Mouse (Mus musculus) MEL-GATA-1-ER (cell line): ENCODE data around the gene Olfr1176.

Source experiments
- DNase-seq: peaks from one replicate; pipeline ENCODE4 v3.0.0-alpha.2; 2012; ENCODE audit warnings: low read depth; ENCODE audit errors: extremely low read depth

The Olfr1176 gene

DNA sequence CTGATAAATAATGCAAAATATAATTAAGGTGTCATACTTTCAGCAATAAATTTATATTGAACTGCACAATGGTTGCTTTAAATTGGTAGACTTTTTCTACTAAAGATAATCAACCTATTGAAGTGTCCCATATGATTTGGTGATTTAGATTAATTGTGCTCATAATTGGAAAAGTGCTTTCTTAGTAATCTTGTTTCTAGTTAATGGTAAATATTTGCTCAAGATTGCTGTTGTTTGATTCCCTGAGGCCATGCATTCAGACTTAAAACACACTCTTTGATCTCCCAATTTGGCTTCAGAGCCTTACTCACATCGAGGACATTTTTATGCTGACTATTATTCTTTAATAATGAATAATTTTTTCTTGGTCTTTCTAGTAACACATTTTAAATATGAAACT lies at the start of gene Olfr1176:
Olfr1176 (plus strand) TSS at position 301 of the 400 bp plus-strand sequence.
- no peak for DNase-seq

DNA sequence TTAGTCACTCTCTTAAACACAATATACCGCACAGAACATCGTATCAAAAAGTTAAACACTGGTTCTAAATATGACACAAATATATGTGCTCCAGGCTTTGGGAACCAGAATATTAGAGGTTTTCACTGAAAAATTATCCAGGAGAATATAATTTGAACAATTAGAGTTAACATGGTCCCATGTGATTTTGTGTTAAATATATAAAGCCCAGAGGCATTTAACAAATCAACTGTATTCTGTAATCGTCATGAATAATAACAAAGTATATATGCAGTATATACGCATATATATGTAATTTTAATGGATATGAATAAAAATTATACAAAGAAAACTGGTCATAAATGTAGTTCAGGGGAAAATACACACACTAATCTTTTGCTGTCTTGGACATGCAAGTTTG lies 21.5 kb upstream of the Olfr1176 start, which contains the start of gene Olfr1174-ps:
Olfr1174-ps (minus strand) TSS at position 101 of the 400 bp plus-strand sequence.
- DNase-seq: no peak

DNA sequence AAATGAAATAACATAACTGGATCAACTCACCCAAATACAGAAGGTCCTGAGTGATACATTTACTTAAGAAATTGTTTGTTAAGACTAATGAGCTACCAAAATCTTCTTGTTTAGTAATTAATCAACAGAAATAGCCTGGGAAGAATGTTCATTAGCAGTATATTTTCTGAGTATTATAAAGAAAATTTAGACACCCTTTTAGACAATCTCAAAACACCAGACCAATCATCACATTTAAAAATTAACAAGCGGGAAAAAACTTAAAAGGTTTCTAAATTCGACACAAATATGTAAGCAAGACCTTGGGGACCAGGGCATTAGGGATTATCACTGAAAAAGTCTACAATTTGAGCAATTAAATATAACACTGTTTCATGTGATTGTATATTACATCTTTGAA lies 9.4 kb upstream of the Olfr1176 start, which contains the start of gene Olfr1175-ps:
Olfr1175-ps (minus strand) TSS at position 101 of the 400 bp plus-strand sequence.
- no peak for DNase-seq

DNA sequence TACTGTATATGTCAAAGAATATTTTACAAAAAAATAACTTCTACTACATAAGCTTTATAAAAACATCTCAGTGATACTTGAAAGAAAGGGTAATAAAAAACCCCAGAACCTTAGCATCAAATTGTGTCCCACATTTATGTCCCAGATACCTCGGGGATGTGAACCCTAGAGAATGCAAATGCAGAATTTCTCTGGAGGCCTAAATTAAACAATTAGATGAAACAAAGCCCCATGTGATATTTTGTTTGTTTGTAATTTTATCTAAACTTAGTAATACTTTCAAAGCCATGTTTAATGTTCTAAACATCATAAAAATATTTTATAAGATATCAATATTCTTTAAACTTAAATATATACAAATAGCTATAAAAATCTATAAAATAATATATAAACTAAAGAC lies 9.9 kb downstream of the Olfr1176 start, which contains the start of gene Olfr1177-ps:
Olfr1177-ps (minus strand) TSS at position 101 of the 400 bp plus-strand sequence.
- DNase-seq: no peak

DNA sequence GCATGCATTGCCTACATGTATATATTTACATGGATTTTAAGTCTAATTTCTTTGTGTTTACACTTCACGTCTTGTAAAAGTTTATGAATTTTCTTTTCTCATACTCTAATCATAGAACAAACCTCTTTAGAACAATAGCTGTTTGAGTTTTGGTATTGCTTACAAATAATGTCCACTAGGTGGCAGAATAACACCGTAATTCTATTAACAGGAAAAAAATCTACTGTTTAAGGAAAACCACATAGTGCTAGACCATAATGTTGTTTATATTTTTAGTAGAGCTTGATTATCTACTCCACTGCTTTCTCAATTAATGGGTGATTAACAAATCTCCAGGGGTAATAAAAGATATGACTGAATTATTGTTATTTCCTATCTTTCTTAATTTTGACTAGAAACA lies 19.8 kb downstream of the Olfr1176 start:
- DNase-seq: peak; percentile 25

DNA sequence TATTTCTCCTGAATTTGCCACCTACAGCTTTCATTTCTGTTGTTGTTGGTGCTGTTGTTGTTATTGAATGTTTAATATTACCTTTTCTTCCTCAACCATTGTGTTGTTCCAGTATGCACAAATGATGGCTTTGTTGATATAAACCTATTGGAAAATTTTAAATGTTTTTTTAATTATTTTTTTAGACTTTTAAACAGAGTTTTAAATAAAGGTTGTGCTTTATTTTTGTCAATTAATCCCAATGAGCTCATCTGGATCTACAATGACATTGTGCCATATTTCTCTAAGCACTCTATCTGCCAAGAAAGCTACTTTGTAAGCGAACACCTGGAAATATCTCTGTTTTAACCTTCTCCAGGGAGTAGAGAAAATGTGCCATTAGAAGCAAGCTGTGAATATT lies 50.2 kb downstream of the Olfr1176 start, which contains the start of gene Olfr1178:
Olfr1178 (plus strand) TSS at position 301 of the 400 bp plus-strand sequence.
- no peak for DNase-seq
